Mouse (Mus musculus): ENCODE measurements around the gene Psmb10.

Gene Psmb10

DNA sequence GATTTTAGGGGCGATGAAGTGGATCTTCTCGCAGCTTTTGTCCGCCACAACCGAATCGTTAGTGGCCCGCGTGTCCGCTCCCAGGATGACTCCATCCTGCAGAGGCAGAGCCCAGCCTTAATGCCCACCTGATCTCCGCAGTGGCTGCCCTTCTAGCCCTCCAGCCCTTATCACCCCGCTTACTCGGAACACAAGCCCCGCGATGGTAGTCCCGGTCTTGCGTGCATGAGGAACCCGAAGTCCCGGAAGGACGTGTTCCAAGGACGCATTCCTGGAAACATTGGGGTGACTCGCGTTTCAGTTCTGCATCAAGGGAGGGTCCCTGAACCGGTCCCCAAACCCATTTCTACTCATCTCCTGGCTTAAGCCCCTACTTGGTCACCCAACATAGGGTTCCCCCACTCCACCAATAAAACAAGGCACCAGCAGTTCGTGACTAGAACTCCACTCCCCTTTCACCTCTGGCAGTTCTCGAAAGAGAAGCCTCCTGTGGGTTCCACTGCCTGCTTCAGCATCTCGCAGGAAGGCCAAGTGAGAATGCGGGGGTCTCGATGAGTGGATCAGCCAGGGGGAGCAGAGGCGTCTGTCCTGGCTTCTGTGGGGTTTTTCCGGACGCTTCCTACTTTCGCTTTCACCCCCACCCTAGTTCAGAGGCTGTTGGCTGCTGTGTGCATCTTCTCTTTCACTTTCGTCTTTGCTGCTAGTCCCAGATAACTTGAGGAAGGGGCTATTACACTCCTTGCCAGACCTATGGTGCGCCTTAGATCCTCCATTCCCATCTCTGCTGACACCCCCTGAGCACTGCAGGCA lies 543 bp downstream of the Psmb10 start:
- CTCF ChIA-PET: interaction anchor here (0.6 kb wide), 1 partner anchor 751 kb away, joined by 3 read pairs; no protein-coding TSS in a partner anchor

- CTCF ChIA-PET: interaction anchor here (0.6 kb wide), 1 partner anchor 752 kb away, joined by 3 read pairs; no protein-coding TSS in a partner anchor
Measured at GRCm38 (mm10) chr8:105936866-105937475, 1.3 kb downstream of the Psmb10 start.

- CTCF ChIA-PET: interaction anchor here (0.7 kb wide), 1 partner anchor 312 kb away, joined by 4 read pairs; no protein-coding TSS in a partner anchor
Measured at GRCm38 (mm10) chr8:105935863-105936603, 2.2 kb downstream of the Psmb10 start.

- CTCF ChIA-PET: no interaction called here
Measured at GRCm38 (mm10) chr8:105935105-105935504, 3.1 kb downstream of the Psmb10 start.

DNA sequence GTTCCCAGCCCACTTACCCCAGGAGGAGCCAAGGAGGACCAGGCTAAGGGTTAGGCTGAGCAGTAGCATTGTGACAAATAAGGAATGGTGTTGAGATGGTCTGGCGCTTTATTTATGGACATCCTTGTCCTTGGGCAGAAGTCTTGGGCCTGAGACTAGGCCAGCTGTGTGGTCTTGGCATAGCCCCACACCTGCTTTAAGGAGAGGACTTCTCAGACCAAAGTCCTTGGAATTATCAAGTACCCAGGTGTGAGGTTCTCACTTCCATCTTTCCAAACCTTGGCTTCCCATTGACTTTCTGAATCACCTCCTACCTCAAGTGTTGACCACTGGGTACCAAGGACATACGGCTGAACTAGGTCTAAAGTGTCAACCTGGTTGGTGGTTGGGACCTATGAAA lies 4.5 kb downstream of the Psmb10 start, which contains the start of gene Ctrl:
TSS of gene Ctrl (minus strand) at position 101 of the 400 bp plus-strand sequence.
- CTCF ChIA-PET: no interaction called here

GRCm38 (mm10) chr8:105932525-105932924 lies 5.7 kb downstream of the Psmb10 start:
- CTCF ChIA-PET: interaction anchor here (0.8 kb wide), 1 partner anchor 218 kb away, joined by 12 read pairs; no protein-coding TSS in a partner anchor

DNA sequence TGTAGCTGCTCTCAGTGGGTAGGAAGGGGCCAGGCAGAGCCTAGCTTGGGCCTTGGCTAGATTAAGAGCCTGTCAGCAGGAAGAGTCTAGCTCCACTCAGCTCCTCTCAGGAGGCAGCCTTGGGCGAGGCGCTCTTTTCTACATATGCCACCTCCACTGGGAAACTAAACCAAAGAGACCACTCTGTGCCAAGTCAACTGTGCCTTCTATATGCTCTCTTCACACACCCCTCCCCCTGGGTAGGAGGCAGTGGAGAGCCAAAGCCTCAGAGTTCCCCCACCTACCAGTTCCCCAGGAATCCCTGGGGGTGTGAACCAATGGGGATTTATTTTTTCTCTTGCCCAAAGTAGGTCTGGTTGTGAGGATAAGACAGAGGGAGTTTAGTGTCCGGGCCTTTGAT lies 7.0 kb downstream of the Psmb10 start:
- CTCF ChIA-PET: interaction anchor here (1.0 to 1.2 kb wide), 2 partner anchors 31 to 47 kb away, joined by 3 read pairs; partner anchors contain the start of gene Pskh1

DNA sequence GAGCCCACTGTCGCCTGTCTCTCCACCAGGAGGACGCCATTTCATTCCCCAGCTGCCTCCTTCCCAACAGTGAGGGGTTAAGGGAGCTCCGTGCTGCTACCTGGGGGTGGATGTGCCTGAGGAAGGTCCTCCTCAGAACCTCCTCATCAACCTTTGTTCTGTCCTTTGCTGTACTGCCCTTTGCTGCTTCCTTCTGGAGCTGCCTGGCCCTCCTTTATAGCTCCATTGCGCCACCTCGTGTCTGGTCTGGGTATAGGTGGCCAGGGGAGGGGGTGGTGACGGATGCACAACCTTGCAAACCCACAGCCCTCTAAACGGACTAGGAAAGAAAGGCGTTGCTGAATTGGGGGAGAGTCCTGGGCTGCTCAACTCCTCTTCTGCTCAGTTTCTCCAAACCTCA lies 7.6 kb downstream of the Psmb10 start:
- CTCF ChIA-PET: interaction anchor here (0.5 to 1.2 kb wide), 4 partner anchors 30 to 217 kb away, joined by 3 to 12 read pairs (median 3); partner anchors contain the start of gene Pskh1

- CTCF ChIA-PET: no interaction called here
Measured at GRCm38 (mm10) chr8:105925123-105925522, 13.1 kb downstream of the Psmb10 start.

DNA sequence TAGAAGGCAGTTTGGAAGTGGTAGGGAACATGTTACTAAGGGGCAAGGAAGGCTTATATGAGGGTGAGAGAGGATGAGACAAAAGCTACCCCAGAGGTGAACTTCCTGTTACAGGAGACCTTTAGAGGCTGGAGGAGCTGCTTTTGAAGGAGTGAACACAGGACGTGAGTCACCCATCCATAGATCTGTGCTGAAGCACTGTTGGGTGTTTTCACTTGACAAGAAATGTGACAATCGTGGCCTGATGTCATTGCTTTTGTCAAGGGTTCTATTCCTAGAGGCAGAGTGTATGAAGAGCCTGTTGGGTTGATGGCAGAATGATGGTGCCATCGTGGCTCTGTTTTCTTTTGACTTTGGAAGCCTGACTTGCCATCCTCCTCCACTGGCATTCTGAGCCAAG lies 18.9 kb downstream of the Psmb10 start:
- CTCF ChIA-PET: no interaction called here

- CTCF ChIA-PET: interaction anchor here (0.6 kb wide), 1 partner anchor 57 kb away, joined by 12 read pairs; no protein-coding TSS in a partner anchor
Measured at GRCm38 (mm10) chr8:105900941-105901616, 37.2 kb downstream of the Psmb10 start.

DNA sequence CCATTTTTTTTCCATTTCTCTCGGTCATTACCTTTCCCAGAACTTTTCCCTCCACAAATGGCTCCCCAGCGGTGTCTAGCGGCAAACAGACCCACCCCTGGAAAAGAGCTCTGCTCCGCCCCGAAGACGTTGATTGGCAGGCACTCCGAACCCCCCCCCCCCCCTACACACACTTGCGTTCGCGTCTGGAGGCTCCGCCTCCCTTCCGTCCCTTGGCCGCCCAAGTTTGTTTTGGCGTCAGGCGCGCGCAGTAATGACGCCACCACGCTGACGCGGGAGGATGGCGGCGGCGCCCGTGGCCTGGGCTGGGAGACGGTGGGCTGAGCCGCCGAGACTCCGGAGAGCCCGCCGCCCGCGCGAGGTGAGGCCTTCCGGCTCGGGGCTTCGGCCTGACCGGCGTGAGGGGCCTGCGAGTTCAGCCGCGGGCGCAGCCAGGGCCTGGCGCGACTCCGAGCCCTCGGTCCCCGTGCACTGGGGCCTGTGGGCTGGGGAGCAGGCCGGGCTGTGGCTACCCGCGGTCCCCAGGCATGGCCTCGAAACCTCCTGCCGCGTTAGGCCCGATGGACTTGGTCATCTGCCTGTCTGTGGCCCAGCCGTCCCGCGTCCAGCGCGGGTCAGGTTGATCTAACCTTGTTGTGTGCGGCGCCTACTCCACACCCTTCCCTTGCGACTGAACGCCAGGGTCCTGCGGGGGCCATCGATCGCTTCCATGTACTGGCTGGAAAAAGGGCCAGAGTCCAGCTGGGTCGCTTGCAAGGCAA lies 37.9 kb downstream of the Psmb10 start, which contains the start of gene Pskh1:
TSS of gene Pskh1 (plus strand) at position 262 of the 761 bp plus-strand sequence.
- CTCF ChIA-PET: interaction anchor here (0.6 to 0.9 kb wide), 3 partner anchors 30 to 285 kb away, joined by 3 read pairs; partner anchors contain the start of gene Ddx28

DNA sequence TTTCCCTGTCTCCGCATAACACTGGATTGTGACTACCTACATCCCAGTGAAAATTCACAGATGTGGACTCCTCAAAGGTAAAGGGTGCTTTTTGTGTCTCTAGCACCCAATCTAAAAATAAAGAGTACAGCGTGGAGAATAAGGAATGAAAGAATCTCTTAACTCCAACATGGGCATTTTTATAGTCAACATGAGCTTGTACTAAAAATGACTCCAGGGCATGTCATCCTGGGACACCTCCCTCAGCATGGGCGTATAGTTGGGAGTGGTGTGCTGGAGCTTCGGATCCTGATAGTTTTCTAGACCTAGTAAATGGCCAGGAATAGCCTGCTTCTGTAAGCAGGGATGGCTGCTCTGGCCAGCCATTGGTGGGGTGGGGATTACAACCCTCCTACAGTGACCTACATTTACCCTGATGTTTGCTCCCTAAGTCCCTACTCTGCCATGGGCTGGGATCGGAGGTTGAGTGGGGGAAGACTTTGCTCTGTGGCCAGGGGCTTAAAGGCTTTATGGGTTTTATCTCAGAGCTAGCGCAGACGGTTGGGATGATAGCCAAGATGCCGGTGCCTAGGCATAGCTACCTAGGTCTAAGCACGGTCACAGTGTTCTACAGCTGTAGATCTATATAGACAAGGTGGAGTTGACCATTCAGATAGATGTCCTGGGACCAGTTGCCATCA lies 40.3 kb downstream of the Psmb10 start:
- CTCF ChIA-PET: no interaction called here

- CTCF ChIA-PET: no interaction called here
Measured at GRCm38 (mm10) chr8:105893339-105893738, 44.9 kb downstream of the Psmb10 start, which contains the start of gene Nrn1l. Nrn1l (plus strand) TSS chr8:105893567.

GRCm38 (mm10) chr8:105892432-105892831 lies 45.8 kb downstream of the Psmb10 start:
- CTCF ChIA-PET: interaction anchor here (0.9 to 1.4 kb wide), 2 partner anchors 10 to 225 kb away, joined by 4 read pairs; no protein-coding TSS in a partner anchor

GRCm38 (mm10) chr8:105890870-105891269 lies 47.4 kb downstream of the Psmb10 start:
- CTCF ChIA-PET: interaction anchor here (0.6 kb wide), 1 partner anchor 19 kb away, joined by 3 read pairs; no protein-coding TSS in a partner anchor

DNA sequence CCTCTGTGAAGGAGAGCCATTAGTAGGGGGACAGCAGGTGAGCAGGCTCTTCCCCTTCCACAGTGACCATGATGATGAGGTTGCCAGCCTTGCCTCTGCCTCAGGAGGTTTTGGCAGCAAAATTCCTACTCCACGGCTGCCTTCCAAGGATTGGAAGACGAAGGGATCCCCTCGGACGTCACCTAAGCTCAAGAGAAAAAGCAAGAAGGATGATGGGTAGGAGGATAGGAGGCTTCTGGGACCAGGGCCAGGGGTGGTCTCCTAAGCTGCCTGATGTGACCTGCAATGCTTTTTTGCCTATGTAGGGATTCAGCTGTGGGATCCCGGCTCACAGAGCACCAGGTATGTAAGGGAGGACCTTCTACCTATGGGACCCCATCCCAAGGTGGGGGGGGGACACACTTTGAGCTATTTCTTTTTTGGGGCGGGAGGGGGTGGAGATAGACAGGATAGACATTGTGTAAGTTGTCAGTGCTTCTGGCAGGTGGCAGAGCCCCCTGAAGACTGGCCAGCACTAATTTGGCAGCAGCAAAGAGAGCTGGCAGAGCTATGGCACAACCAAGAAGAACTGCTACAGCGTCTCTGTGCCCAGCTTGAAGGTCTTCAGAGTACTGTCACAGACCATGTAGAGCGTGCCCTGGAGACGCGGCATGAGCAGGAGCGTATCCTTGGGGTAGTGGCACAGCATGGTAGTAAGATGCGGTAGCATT lies 48.3 kb downstream of the Psmb10 start:
- CTCF ChIA-PET: no interaction called here
